Mouse (Mus musculus): ENCODE measurements around the gene Gm11639.

- TF ChIP-seq CTCF (IDR thresholded peaks at IDR 0.05; ENCODE audit: low read depth) (no peak), EP300 (IDR thresholded peaks at IDR 0.05; ENCODE audit: low read depth) (no peak)
Observed at GRCm38 (mm10) chr11:104704097-104704496, 18.6 kb downstream of the Gm11639 start.

All from heart, postnatal 0 days (tissue).